Mouse (Mus musculus): ENCODE data around the gene Pnlip. TPM values are rescaled to one million over a fixed set of nuclear protein-coding genes. Genes with fewer than 3 reads are reported as not detected.

Gene Pnlip
- total RNA-seq (2023): not detected in 2 replicates

GRCm38 (mm10) chr19:58652198-58652597 lies at the start of gene Pnlip:
Gene Pnlip, plus strand, starts transcription at chr19:58652498.

DNA sequence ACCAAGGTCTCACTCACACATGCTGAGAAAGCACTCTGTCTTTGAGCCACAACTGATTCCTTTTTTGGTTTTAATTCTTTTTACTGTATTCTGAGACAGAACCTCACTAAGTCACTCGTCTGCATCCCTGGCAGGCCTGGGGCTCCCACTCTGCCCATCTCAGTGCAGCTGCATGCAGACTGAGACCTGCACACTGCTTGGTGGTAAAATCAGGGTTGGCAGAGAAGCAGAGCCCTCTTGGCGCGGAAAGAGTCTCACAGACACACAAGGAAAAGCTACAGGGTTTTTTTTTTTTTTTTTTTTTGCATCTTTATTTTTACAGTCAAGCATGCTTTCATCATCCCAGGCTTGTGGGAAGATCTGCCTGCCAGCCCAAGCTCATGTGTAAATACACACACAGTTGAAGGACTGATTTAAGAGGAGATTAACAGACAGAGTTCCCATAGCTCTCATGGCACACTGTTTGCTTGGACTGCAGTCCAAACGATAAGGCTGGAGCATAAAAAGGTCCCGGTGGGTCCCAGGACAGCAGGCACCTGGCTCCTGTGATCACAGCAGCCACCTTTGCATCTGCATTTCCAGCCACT lies 76.2 kb downstream of the Pnlip start, which contains the start of gene Pnliprp1:
Pnliprp1 (plus strand) TSS at position 443 of the 587 bp plus-strand sequence.

Other genes starting within 250 kb of the Pnlip start
- gene Gfra1, start 196.6 kb upstream of the Pnlip start, total RNA-seq (2023): 0.57 and 2.4 TPM in 2 replicates
- gene Ccdc172, start 140.5 kb upstream of the Pnlip start, total RNA-seq (2023): not detected in 2 replicates
- gene Pnliprp1, start 76.4 kb downstream of the Pnlip start, total RNA-seq (2023): not detected in 2 replicates
- gene Pnliprp2, start 107.2 kb downstream of the Pnlip start, total RNA-seq (2023): not detected in 2 replicates
- not detected in 2 replicates for gene 1700019N19Rik, start 142.0 kb downstream of the Pnlip start, total RNA-seq (2023)

Measured in neutrophil, adult 65 days (primary cell).